Mouse (Mus musculus) gastrocnemius, adult 18-20 months (tissue): ENCODE measurements around the gene Psmc2. TPM values are rescaled to one million over a fixed set of nuclear protein-coding genes. Genes with fewer than 3 reads are reported as not detected.

Experiments used
- DNase-seq: peaks from one replicate; pipeline ENCODE4 v3.0.0; 2021; ENCODE audit warnings: low spot score
- long read RNA-seq, 2 experiments: library from polyadenylated mRNA; stranded (forward); transcript quantifications; one replicate each; pipeline ENCODE4 v2.0.0; 2021
- total RNA-seq, 2 experiments: library from RNA; stranded (reverse); gene quantifications; 2 replicates each; pipeline ENCODE4 v1.2.3; 2021

Gene Psmc2
- total RNA-seq: 100 to 1,000 TPM; 115 to 125 TPM
- long read RNA-seq, experiment 1, partial matches to known transcripts: 133 of 135 reads
- long read RNA-seq, experiment 1, other reads (novel, unspliced or antisense): 2 of 135 reads
- long read RNA-seq, experiment 2, partial matches to known transcripts: 134 of 134 reads
- long read RNA-seq, experiment 2, other reads (novel, unspliced or antisense): 0 of 134 reads

GRCm38 (mm10) chr5:21785053-21785452, at the start of gene Psmc2, which contains the start of gene Dnajc2:
TSS of gene Psmc2 (plus strand) at chr5:21785283.
TSS of gene Dnajc2 (minus strand) at chr5:21785251.
- peak; percentile 88 for DNase-seq

- peak; percentile 77 for DNase-seq
Observed at GRCm38 (mm10) chr5:21735584-21735983, 49.5 kb upstream of the Psmc2 start.

- DNase-seq: no peak
Observed at GRCm38 (mm10) chr5:21736046-21736445, 49.0 kb upstream of the Psmc2 start.

- DNase-seq: peak; percentile 88
Observed at GRCm38 (mm10) chr5:21736956-21737585, 48.0 kb upstream of the Psmc2 start, which contains the start of gene Pmpcb. TSS of gene Pmpcb (plus strand) at chr5:21737141.

- no peak for DNase-seq
Observed at GRCm38 (mm10) chr5:21737620-21738019, 47.5 kb upstream of the Psmc2 start.

- DNase-seq: no peak
Observed at GRCm38 (mm10) chr5:21739120-21739519, 46.0 kb upstream of the Psmc2 start.

- DNase-seq: no peak
Observed at GRCm38 (mm10) chr5:21739881-21740280, 45.2 kb upstream of the Psmc2 start.

- no peak for DNase-seq
Observed at GRCm38 (mm10) chr5:21743606-21744005, 41.5 kb upstream of the Psmc2 start.

GRCm38 (mm10) chr5:21744651-21745050, 40.4 kb upstream of the Psmc2 start:
- DNase-seq: no peak

GRCm38 (mm10) chr5:21745966-21746365, 39.1 kb upstream of the Psmc2 start:
- no peak for DNase-seq

GRCm38 (mm10) chr5:21768506-21768905, 16.6 kb upstream of the Psmc2 start:
- no peak for DNase-seq

GRCm38 (mm10) chr5:21769841-21770240, 15.2 kb upstream of the Psmc2 start:
- DNase-seq: no peak

GRCm38 (mm10) chr5:21776491-21776890, 8.6 kb upstream of the Psmc2 start:
- no peak for DNase-seq

GRCm38 (mm10) chr5:21784161-21785052, 676 bp upstream of the Psmc2 start:
- DNase-seq: no peak

- DNase-seq: no peak
Observed at GRCm38 (mm10) chr5:21785776-21786175, 693 bp downstream of the Psmc2 start.

GRCm38 (mm10) chr5:21786258-21787185, 1.4 kb downstream of the Psmc2 start:
- DNase-seq: peak; percentile 93

GRCm38 (mm10) chr5:21787186-21788105, 2.4 kb downstream of the Psmc2 start:
- no peak for DNase-seq

- no peak for DNase-seq
Observed at GRCm38 (mm10) chr5:21789061-21789460, 4.0 kb downstream of the Psmc2 start.

GRCm38 (mm10) chr5:21792166-21792565, 7.1 kb downstream of the Psmc2 start:
- no peak for DNase-seq

- no peak for DNase-seq
Observed at GRCm38 (mm10) chr5:21802907-21803306, 17.8 kb downstream of the Psmc2 start.
